Mouse (Mus musculus): ENCODE measurements around the gene Zbtb9. TPM values are rescaled to one million over a fixed set of nuclear protein-coding genes. Genes with fewer than 3 reads are reported as not detected.

The Zbtb9 gene
- polyA plus RNA-seq, 1 experiment: 10.4 TPM

DNA sequence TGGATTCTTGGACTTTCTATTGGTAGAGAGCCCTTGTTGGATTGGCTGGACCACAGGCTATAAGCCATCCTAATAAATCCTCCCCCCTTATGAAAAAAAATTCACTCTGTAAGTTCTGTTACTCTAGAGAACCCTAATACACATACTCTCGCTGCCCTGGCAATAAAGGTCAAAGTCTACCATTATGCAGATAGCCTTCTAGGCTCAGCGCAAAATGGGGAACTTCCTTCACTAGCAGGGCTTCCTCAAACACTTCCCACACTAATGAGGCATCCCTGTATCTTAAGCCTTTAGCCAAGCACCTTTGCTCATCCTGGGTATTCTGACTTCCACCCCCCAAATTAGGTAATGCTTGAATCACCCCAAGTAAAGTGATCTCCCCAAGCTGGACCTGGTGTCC is 35.3 kb downstream of the Zbtb9 start:
- no peak overlapping the region for H3K27ac ChIP-seq (ENCODE audit: insufficient read depth, low read depth, low read length)
- H3K4me1 ChIP-seq (ENCODE audit: control insufficient read depth, insufficient read depth, low read length): peaks cover 33% of the 10 kb centered on the region
- TF ChIP-seq POLR2A (IDR thresholded peaks at IDR 0.05; ENCODE audit: borderline replicate concordance, low read depth, low read length): no peak
- TF ChIP-seq CTCF (IDR thresholded peaks at IDR 0.05; ENCODE audit: low read depth, low read length): no peak
- H3K4me3 ChIP-seq (ENCODE audit: insufficient read depth, low read length): no peak overlapping the region

DNA sequence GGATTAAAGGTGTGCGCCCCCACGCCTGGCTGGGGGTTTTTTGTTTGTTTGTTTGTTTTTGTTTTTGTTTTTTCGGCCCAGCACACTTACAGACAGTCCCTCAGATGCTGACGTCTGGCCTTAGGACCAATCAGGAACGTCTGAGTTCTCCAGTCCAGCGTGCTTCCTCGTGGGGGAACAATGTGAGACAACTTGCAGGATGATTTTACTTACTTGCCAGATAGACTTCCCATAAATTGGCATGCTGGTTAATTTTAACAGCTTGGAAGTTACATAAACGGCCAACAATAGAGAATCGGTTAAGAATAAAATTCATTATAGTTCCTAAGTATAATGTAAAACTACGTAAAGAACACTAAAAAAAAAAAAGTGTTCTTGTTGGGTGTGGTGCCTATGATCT is 38.2 kb downstream of the Zbtb9 start:
- no peak overlapping the region for H3K4me3 ChIP-seq (ENCODE audit: insufficient read depth, low read length)
- H3K4me1 ChIP-seq (ENCODE audit: control insufficient read depth, insufficient read depth, low read length): peaks cover 23% of the 10 kb centered on the region
- no peak overlapping the region for H3K27ac ChIP-seq (ENCODE audit: insufficient read depth, low read depth, low read length)
- TF ChIP-seq POLR2A (IDR thresholded peaks at IDR 0.05; ENCODE audit: borderline replicate concordance, low read depth, low read length): no peak
- no peak for TF ChIP-seq CTCF (IDR thresholded peaks at IDR 0.05; ENCODE audit: low read depth, low read length)

DNA sequence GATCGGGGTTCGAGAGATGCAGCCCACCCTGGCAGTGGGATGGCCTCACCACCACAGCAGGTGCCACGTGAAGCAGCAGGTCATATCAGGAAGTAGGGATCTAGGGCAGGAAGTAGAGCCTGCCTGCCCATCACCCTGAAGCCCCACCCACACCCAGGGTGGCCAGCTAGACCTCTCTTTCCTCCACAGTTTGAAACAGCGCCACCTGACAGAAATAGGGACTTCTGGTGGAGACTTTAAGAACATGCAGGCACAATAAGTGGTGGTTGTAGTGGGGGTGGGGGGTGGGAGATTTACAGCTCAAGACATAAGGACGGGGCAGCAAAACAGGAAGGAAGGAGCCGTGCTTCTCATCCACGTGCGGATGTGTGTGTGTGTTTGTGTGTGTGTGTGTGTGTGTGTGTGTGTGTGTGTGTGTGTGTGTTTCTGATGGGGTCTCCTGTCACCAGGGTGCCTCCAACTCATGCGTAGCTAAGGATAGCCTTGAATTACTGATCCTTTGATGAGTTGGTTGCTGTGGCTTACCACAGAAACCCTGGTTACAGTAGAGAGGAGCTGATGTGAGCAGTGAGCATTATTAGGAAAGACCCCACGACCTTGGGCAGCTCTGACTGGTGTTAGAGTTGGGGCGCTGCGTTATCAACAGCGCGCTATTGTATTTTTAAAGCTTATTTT is 39.2 kb downstream of the Zbtb9 start:
- TF ChIP-seq POLR2A (IDR thresholded peaks at IDR 0.05; ENCODE audit: borderline replicate concordance, low read depth, low read length) (no peak), CTCF (IDR thresholded peaks at IDR 0.05; ENCODE audit: low read depth, low read length) (peak; percentile 42; the same call in 1 of the 2 replicates)
- Histone ChIP-seq H3K4me1 (ENCODE audit: control insufficient read depth, insufficient read depth, low read length) (peaks cover 21% of the 10 kb centered on the region), H3K4me3 (ENCODE audit: insufficient read depth, low read length) (peak overlapping the region; percentile 17), H3K27ac (ENCODE audit: insufficient read depth, low read depth, low read length) (peak overlapping the region; percentile 19)

DNA sequence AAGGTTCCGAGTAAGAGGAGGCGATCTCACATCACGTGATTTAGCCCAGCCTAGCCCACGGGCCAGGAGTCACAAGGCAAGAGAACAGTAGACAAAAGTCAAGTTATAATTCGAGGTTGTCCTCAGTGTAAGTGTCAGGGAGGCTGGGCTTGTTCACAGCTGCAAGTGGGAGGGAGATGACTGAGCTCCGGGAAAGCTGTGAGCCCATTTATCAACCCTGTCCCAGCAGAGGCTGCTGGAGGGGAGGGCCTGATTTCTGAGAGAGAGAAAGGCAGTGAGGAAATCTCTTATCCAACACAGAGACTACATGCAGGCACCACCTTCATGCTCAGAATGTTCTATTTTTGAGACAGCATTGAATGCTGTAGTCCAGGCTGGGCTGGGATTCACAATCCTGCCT is 39.9 kb downstream of the Zbtb9 start:
- Histone ChIP-seq H3K27ac (ENCODE audit: insufficient read depth, low read depth, low read length) (no peak overlapping the region), H3K4me3 (ENCODE audit: insufficient read depth, low read length) (no peak overlapping the region), H3K4me1 (ENCODE audit: control insufficient read depth, insufficient read depth, low read length) (peaks cover 21% of the 10 kb centered on the region)
- TF ChIP-seq CTCF (IDR thresholded peaks at IDR 0.05; ENCODE audit: low read depth, low read length) (no peak), POLR2A (IDR thresholded peaks at IDR 0.05; ENCODE audit: borderline replicate concordance, low read depth, low read length) (no peak)

DNA sequence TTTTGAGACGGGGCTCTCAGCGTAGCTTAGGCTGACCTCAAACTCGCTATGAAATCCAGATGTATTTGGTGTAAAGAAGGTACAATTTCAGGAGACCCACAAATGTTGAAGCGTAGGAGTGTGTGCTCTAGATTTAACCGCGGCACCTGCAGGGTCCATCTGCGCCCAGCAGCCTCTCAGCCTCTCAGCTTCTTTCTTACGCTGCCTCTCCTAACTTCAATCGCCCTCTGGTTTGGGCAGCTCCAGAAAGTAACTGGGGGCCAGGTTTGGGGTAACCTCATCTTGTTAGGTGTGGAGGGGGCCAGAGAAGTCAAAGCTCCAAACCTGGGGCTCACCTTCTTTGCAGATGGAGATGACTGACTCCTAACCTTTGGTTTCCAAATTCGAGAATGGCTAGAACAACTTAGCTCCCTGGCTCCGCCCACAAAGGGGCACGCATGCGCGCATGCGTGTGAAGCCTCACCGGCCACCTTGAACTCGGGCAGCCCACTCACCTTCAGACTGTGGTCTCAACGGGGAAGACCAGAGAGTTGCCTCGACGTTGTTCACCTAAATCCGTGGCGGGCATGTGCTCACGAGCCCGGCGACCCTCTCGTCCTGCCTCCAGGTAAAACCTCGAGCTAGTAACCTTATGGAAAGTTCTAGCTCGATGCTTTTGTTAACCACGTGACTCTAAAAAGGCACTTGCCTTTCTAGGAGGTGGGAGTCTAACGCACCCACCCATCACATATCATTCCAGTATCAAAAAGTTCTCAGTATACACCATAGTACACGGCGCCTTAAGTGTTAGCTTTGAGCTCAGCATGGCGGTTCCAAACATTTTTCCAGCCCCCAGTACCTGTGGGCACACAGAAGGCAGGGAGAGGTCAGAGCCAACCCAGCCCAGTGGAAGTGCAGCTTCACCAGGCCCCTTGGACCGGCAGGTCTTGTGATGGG is 44.9 kb downstream of the Zbtb9 start:
- TF ChIP-seq CTCF (IDR thresholded peaks at IDR 0.05; ENCODE audit: low read depth, low read length): no peak
- Histone ChIP-seq H3K4me3 (ENCODE audit: insufficient read depth, low read length) (peak overlapping the region; percentile 78), H3K4me1 (ENCODE audit: control insufficient read depth, insufficient read depth, low read length) (peaks cover 6% of the 10 kb centered on the region), H3K27ac (ENCODE audit: insufficient read depth, low read depth, low read length) (no peak overlapping the region)

DNA sequence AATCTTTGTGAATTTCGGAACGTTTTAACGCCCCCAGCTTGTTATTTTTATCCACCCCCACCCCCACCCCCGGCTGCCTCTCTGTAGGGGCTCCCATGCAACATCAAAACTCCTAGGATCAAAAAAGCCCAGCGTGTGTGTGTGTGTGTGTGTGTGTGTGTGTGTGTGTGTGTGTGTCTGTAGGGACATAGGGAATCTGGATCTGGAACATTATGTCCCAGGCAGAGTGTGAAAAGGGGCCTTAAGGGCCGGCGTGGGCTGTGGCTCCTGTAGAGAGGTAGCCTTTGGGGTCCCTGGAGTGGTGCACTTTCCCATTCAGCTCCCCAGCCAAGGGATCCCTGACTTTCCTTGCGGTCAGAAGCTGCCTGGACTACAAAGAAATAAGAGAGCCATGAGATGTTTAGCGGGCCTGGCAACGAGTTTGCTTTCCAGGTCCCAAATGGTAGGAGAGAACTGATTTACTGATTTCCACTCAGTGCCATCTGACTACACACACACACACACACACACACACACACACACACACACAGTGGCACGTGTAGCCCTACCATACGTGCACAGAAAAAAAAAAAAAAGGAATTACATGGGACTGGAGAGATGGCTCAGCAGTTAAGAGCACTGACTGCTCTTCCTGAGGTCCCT is 45.7 kb downstream of the Zbtb9 start:
- Histone ChIP-seq H3K4me3 (ENCODE audit: insufficient read depth, low read length) (peak overlapping the region; percentile 78; the same call in 1 of the 2 replicates), H3K27ac (ENCODE audit: insufficient read depth, low read depth, low read length) (no peak overlapping the region), H3K4me1 (ENCODE audit: control insufficient read depth, insufficient read depth, low read length) (peaks cover 4% of the 10 kb centered on the region)
- TF ChIP-seq CTCF (IDR thresholded peaks at IDR 0.05; ENCODE audit: low read depth, low read length): no peak
- TF ChIP-seq POLR2A (IDR thresholded peaks at IDR 0.05; ENCODE audit: borderline replicate concordance, low read depth, low read length): no peak

DNA sequence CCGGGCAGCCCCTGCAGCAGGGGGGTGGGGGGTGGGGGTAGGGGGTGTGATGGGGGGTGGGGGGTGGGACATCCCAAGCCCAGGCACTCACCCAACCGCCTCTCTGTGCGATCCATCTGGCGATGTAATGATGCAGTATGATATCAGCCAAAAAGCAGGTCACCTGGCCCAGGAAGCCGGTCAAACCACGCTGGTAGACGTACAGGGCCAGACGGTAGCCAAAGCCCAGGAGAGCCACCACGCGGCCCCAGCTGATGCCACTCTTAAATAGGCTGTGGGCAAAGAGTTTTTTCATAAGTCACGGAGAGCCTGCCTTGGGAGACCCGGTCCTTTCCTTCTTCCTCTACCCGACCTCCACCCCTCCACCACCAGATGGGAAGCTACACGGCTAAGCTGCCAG is 48.1 kb downstream of the Zbtb9 start:
- no peak overlapping the region for H3K4me3 ChIP-seq (ENCODE audit: insufficient read depth, low read length)
- TF ChIP-seq CTCF (IDR thresholded peaks at IDR 0.05; ENCODE audit: low read depth, low read length) (no peak), POLR2A (IDR thresholded peaks at IDR 0.05; ENCODE audit: borderline replicate concordance, low read depth, low read length) (no peak)
- H3K27ac ChIP-seq (ENCODE audit: insufficient read depth, low read depth, low read length): no peak overlapping the region
- peaks cover 15% of the 10 kb centered on the region for H3K4me1 ChIP-seq (ENCODE audit: control insufficient read depth, insufficient read depth, low read length)

DNA sequence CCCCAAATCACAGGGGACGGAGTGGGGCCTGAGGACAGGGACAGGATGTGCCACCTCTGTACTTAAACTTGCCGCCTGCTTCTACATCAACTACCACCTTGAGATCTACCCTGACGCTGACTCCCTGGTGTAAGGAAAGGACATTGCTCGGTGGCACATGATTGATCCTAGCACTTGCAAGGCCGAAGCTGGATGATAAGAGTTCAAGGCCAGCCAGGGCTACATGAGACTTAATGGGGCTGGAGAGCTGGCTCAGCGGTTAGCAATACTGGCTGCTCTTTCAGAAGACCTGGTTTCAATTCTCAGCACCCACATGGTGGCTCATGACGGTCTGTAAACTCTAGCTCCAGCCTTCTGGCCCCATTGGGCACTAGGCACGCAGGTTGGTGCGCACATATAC is 48.8 kb downstream of the Zbtb9 start:
- no peak overlapping the region for H3K4me3 ChIP-seq (ENCODE audit: insufficient read depth, low read length)
- no peak for TF ChIP-seq POLR2A (IDR thresholded peaks at IDR 0.05; ENCODE audit: borderline replicate concordance, low read depth, low read length)
- TF ChIP-seq CTCF (IDR thresholded peaks at IDR 0.05; ENCODE audit: low read depth, low read length): no peak
- peaks cover 21% of the 10 kb centered on the region for H3K4me1 ChIP-seq (ENCODE audit: control insufficient read depth, insufficient read depth, low read length)
- no peak overlapping the region for H3K27ac ChIP-seq (ENCODE audit: insufficient read depth, low read depth, low read length)

DNA sequence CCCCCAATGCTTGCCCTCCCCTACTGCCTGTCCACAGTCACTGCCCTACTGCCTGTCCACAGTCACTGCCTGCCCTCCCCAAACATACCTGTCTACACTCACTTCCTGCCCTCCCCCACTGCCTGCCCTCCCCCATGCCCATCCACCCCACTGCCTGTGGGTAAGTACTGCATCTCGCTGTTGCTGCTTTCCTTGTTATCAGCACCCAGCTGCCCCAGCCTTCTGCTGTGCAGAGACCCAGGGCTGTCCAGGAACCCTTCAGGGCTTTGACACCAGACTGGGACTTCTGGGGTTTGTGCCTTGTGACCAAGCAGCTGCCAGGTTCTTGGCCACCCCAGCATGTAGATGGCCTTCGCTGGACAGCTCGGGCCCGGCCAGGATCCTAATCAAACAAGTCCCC is 50.4 kb downstream of the Zbtb9 start:
- H3K4me1 ChIP-seq (ENCODE audit: control insufficient read depth, insufficient read depth, low read length): peaks cover 24% of the 10 kb centered on the region
- no peak overlapping the region for H3K4me3 ChIP-seq (ENCODE audit: insufficient read depth, low read length)

More for the DNA sequence above, 50.4 kb downstream of the Zbtb9 start:
- no peak overlapping the region for H3K27ac ChIP-seq (ENCODE audit: insufficient read depth, low read depth, low read length)
- TF ChIP-seq CTCF (IDR thresholded peaks at IDR 0.05; ENCODE audit: low read depth, low read length): no peak
- TF ChIP-seq POLR2A (IDR thresholded peaks at IDR 0.05; ENCODE audit: borderline replicate concordance, low read depth, low read length): no peak
